Mouse (Mus musculus) forebrain, embryonic 10.5 days (tissue): ENCODE results near the gene Stoml1. TPM values are rescaled to one million over a fixed set of nuclear protein-coding genes. Genes with fewer than 3 reads are reported as not detected.

Experiments
- DNase-seq: peaks from one replicate; pipeline ENCODE4 v3.0.0-alpha.2; 2017; ENCODE audit warnings: low spot score; ENCODE audit errors: extremely low spot score
- H3K27ac ChIP-seq: fragments of 300-500 bp; sonication (generic); 2 replicates; pipeline ENCODE4 v1.5.1; 2016; ENCODE audit warnings: mild to moderate bottlenecking
- H3K27me3 ChIP-seq: fragments of 300-500 bp; sonication (generic); 2 replicates; pipeline ENCODE4 v1.6.1; 2016; ENCODE audit warnings: mild to moderate bottlenecking; ENCODE audit not compliant: poor library complexity, severe bottlenecking
- H3K36me3 ChIP-seq: fragments of 300-500 bp; sonication (generic); replicated peaks from 2 replicates; pipeline ENCODE4 v1.6.1; 2016; ENCODE audit warnings: mild to moderate bottlenecking, moderate library complexity
- H3K4me1 ChIP-seq: fragments of 300-500 bp; sonication (generic); 2 replicates; pipeline ENCODE4 v1.6.1; 2016
- H3K4me3 ChIP-seq: fragments of 300-500 bp; sonication (generic); 2 replicates; pipeline ENCODE4 v1.5.1; 2016; ENCODE audit warnings: mild to moderate bottlenecking, moderate library complexity
- H3K9me3 ChIP-seq: fragments of 300-500 bp; sonication (generic); 2 replicates; pipeline ENCODE4 v1.6.1; 2016; ENCODE audit warnings: mild to moderate bottlenecking, moderate library complexity
- WGBS: fragments of 180-500 bp; shearing (Covaris S2); methylation state at CpG from one replicate; pipeline ENCODE4 v1.1.7; 2016; 5-methylcytosine and 5-hydroxymethylcytosine counted together
- polyA plus RNA-seq: library from polyadenylated mRNA; unstranded; fragments of >200 nt; fragmentation: Nextera tagmentation; extraction: Ambion mirVana; gene quantifications from 2 replicates; pipeline ENCODE4 v1.2.1, GENCODE M21; 2016

The Stoml1 gene
- 24.8 and 28.8 TPM in 2 replicates for polyA plus RNA-seq

DNA sequence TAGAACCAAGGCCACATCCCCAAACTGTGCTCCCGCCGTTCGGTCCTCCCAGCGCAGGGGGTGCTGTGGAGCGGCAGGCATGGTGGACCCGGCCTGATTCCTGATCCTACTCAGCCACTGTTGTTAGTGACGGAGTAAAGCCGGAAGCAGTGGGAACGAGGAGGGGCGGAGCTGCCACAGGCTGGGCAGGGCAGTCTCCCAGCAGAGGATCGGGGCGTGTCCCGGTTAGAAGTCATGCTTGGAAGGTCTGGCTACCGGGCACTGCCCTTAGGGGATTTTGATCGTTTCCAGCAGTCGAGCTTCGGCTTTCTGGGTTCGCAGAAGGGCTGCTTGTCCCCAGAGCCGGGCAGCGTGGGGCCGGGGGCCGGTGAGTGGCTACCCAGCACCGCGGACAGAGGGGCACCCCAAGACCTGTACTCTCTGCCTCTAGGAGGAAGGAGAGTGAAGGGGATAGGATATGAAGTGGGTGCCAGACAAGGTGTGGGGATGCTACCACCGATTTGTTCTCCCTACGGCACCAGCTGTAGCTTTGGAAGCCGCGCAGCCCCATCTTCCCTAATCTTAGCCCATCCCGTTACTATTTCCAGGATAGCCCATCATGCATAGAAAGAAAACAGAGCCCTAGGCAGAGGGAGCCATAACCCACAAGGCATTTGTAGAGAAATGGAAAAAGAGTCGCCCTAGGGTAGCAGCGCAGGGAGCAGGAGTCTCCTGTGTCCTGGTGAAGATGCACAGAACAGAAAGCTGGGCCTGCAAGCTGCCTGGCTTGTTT lies at the start of gene Stoml1:
TSS of gene Stoml1 (plus strand) at position 132 of the 772 bp plus-strand sequence.
- 1% methylated on average over 31 of the region's 31 CpGs for WGBS

DNA sequence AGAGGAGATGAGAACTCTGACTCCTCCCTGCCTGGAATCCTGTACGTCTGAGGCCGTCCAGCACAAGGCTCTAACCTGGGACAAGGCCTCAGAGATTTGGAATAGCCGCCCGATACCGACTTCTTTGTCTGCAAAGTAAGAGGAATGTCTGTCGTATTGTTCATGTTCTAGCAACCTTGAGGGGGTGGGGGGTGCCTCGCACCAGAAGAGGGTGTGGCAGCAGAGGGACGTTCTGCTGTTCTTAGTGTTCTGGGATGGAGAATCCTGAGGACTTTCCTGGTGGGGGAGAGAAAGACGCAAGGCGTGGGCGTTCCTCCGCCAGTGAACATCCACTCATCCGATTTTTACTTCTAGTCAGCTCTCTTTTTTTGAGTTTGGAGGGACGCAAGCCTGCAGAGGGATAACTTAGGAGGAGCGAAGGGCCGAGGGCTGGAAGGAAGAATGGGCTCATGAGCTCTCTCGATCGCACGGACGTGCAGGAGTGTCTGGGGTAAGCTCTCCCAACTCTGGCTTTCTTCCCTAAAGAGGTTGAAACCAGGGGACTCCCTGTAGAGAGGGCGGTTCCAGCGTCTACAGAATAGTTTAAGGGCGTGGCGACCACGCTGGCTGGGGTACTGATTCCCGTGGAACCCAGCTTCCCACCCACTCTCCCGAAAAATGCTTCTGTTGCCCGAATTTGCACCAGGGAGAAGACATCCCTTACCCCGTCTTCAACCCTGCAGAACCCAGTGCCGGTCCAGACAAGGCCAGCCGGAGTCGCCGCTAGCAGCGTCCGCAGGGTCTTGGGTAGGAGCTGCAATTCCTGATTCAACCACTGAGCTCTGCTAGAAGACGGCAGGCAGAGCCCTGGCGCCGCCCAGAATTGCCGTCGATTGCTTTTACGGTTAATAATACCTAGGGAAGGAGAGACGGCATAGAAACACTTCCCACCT lies 49.2 kb upstream of the Stoml1 start, which contains the start of the genes Islr and Islr2:
TSS of gene Islr (minus strand) at position 791 of the 932 bp plus-strand sequence.
TSS of gene Islr2 (minus strand) at position 804 of the 932 bp plus-strand sequence.
- Histone ChIP-seq H3K4me3 (peak within 1 kb of the TSS; percentile 50), H3K36me3 (no peaks in the 10 kb centered on the region), H3K27ac (peak within 1 kb of the TSS; percentile 75), H3K9me3 (no peaks in the 10 kb centered on the region), H3K4me1 (peaks cover 70% of the 10 kb centered on the region), H3K27me3 (peaks cover 94% of the 10 kb centered on the region)
- peak; percentile 81 for DNase-seq
- WGBS: 1% methylated on average over 42 of the region's 42 CpGs

More for the DNA sequence above, at the start of gene Stoml1:
- Histone ChIP-seq H3K36me3 (peaks cover 21% of the 10 kb centered on the region), H3K27me3 (no peaks in the 10 kb centered on the region), H3K27ac (peak within 1 kb of the TSS; percentile 88), H3K9me3 (no peaks in the 10 kb centered on the region), H3K4me3 (peak within 1 kb of the TSS; percentile 93), H3K4me1 (peaks cover 46% of the 10 kb centered on the region)
- DNase-seq: peak; percentile 96

DNA sequence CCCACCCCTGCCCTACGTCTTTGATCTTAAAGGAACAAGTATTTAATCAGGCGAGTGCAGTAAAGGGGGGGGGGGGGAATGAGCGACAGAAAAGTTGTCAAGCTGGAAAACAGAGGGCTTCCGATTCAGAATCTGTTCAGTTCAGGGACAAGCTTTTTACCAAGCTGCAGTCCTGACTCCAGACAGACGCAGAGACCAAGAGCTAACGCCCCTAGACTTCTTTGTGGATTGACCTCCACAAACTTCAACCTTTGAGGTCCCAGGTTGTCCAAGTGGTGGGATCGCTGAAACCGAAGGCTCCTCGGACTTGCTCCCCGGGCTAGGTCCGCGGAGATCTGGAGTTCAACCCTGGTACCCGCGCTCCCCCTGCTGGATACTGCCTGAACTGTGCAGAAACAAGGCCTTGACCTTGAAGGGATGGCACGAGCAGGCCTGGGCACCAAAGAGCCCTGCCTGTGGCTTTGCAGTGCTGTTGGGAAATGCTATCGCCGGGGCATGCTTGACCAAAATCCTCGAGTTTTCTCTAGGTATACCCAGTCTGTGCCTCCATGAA lies 48.4 kb upstream of the Stoml1 start:
- DNase-seq: peak; percentile 94
- Histone ChIP-seq H3K36me3 (no peaks in the 10 kb centered on the region), H3K27ac (peak overlapping the region; percentile 75), H3K4me3 (peak overlapping the region; percentile 50), H3K4me1 (peaks cover 62% of the 10 kb centered on the region), H3K9me3 (no peaks in the 10 kb centered on the region), H3K27me3 (peaks cover 86% of the 10 kb centered on the region)
- WGBS: 5% methylated on average over 18 of the region's 18 CpGs

DNA sequence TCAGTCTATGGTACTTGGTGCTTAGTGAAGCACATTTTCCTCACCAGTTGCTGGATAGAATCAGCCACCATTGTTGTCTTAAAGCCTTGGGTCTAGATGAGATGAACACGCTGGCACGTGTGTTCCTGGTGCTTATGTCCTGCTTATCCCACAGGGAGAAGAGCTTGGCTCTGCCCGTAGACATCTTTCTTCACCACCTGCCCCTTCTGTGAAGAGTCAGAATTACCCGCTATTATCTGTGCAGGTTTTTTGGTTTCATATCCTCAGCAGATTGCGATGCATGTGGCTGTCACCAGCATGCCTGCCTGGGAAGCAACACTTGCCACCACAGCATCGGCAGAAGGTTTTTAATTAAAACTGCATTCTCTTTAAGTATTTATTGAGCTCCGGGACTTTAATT lies 47.0 kb upstream of the Stoml1 start:
- DNase-seq: peak; percentile 13
- 87% methylated on average over 7 of the region's 7 CpGs for WGBS
- peaks cover 71% of the 10 kb centered on the region for H3K27me3 ChIP-seq
- no peak overlapping the region for H3K4me3 ChIP-seq
- no peak overlapping the region for H3K27ac ChIP-seq
- H3K36me3 ChIP-seq: no peaks in the 10 kb centered on the region
- H3K9me3 ChIP-seq: no peaks in the 10 kb centered on the region
- H3K4me1 ChIP-seq: peaks cover 52% of the 10 kb centered on the region

DNA sequence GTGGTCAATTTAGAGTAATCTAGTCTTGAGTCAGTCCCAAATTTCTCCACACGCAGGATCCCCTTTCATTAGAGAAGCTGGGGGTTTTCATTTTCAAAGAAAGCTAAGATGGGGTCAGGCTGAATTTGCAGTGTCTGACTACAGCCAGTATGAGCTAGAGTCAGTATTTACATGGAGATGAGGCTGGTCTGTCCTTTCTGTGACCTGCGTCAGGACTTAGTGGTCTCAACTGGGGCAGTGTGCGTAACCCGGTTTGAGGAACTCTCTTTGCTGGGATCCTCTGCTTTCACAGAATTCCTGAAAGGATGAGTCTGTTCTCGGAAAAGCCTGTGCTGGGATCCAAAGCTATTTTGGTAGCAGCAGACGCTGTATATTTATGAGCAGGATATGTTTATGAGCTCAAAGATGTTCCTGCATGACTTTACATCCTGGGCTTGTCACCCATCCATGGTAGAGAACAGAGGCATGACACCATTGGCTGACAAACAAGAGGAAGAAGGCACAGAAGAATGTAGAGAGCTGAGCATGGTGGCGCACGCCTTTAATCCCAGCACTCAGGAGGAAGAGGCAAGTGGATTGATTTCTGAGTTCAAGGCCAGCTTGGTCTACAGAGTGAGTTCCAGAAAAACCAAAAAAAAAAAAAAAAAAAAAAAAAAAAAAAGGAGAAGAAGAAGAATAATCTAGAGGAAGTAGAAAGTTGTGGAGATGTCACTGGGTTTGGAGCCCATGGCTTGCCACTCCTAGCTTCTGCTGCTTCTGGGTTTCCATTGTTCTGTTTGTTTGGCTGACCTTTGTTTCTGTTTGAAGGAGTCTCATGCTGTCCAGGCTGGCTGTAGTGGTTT lies 43.3 kb upstream of the Stoml1 start:
- peaks cover 30% of the 10 kb centered on the region for H3K4me1 ChIP-seq
- 78% methylated on average over 8 of the region's 8 CpGs for WGBS

DNA sequence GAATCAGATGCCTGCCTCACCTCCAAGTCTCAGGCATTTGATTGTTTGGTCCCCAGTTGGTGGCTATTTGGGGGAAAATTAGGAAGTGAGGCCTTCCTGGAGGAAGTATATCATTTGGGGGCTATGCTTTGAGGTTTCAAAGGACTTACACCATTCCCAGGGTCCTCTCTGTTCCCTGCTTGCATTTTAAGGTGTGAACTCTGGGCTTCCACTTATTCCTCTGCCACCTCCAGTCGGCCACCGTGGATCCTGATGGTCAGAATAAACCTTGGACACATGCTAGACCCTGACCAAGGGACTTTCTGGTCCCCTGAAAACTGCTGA lies 42.7 kb upstream of the Stoml1 start:
- H3K27me3 ChIP-seq: peaks cover 38% of the 10 kb centered on the region
- WGBS: 93% methylated on average over 2 of the region's 2 CpGs
- DNase-seq: no peak
- no peak overlapping the region for H3K27ac ChIP-seq
- peaks cover 27% of the 10 kb centered on the region for H3K4me1 ChIP-seq
- no peak overlapping the region for H3K4me3 ChIP-seq
- H3K9me3 ChIP-seq: no peaks in the 10 kb centered on the region
- no peaks in the 10 kb centered on the region for H3K36me3 ChIP-seq

More for the DNA sequence above, 43.3 kb upstream of the Stoml1 start:
- no peaks in the 10 kb centered on the region for H3K9me3 ChIP-seq
- no peak overlapping the region for H3K4me3 ChIP-seq
- DNase-seq: no peak
- H3K27ac ChIP-seq: no peak overlapping the region
- no peaks in the 10 kb centered on the region for H3K36me3 ChIP-seq
- peaks cover 44% of the 10 kb centered on the region for H3K27me3 ChIP-seq

DNA sequence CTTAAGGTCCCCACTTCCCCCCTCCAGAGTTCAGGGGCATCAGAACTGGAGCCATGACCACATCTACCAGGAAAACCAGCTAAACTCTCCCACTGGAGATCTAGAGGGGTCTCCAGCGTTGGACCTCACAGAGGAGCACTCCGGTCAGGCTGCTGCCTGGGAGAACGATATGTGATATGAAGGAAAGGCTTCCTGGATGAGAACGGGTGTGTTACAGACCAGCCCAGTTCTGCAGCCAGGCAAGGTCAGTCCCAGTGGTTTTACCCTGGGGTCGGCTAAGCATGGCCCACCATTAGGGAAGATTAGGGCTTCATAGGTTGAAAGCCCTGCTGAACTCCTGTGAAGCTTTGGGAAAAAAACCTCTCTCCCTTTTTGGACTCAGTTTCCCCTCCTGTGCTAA lies 39.6 kb upstream of the Stoml1 start:
- Histone ChIP-seq H3K27ac (0 out of 2 replicates have a peak overlapping the region, but pooled peaks have one; percentile 16), H3K36me3 (no peaks in the 10 kb centered on the region), H3K9me3 (no peaks in the 10 kb centered on the region), H3K27me3 (peaks cover 9% of the 10 kb centered on the region; the same call in 1 of the 2 replicates), H3K4me1 (peaks cover 36% of the 10 kb centered on the region), H3K4me3 (no peak overlapping the region)
- DNase-seq: no peak
- 77% methylated on average over 5 of the region's 5 CpGs for WGBS

DNA sequence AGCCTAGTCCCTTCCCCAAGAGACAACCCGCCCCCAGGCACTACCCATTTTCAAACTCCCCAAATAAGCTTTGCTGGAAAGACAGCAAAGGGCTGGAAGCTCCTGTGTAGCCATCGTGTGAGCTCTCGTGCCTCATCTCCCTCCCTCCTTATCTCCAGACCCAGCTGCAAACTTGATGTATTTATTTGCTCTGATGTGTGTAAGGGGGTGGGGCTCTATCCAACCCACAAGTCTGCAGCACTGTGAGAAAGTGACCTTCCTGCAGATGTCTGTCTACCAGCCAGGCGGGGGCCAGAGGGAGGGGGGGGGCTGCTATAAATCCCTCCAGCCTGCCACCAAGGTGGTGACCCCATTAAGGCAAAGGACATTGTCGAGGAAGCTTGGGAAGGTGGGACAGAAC lies 39.1 kb upstream of the Stoml1 start:
- DNase-seq: no peak
- H3K4me3 ChIP-seq: no peak overlapping the region
- peaks cover 36% of the 10 kb centered on the region for H3K4me1 ChIP-seq
- H3K27me3 ChIP-seq: peaks cover 9% of the 10 kb centered on the region; the same call in 1 of the 2 replicates
- 43% methylated on average over 5 of the region's 5 CpGs for WGBS
- no peaks in the 10 kb centered on the region for H3K36me3 ChIP-seq
- no peak overlapping the region for H3K27ac ChIP-seq
- no peaks in the 10 kb centered on the region for H3K9me3 ChIP-seq

DNA sequence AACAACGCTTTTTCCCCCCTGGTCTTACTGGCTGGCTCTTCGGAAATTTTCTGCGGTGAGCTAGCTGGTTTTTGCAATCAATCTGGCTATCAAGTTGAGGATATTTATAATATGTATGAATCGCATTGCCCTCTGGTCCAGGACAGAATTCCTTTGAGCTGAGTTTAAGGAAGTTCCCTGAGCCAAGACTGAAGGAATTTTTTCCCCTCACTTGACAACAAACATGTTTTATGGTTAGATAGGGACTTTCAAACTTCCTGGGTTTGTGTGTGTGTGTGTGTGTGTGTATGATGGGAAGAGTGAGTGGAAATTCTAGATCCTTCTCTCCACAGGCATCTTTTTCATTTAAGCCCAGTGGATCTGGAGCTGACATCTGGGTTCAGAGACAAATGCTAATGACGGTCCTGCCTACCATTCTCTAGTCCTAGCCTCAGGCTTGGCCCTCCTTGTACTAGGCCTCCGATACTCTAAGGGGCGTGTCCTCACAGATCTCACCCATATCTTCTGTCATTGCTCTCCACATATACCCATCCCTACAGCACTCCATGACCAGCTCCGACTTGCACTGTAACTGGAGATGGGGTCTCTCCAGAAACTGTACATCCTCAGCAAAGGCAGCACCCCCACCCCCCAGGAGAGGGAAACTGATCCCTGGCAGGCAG lies 38.3 kb upstream of the Stoml1 start:
- H3K4me3 ChIP-seq: no peak overlapping the region
- DNase-seq: no peak
- no peak overlapping the region for H3K27ac ChIP-seq
- peaks cover 4% of the 10 kb centered on the region; the same call in 1 of the 2 replicates for H3K36me3 ChIP-seq
- H3K4me1 ChIP-seq: peaks cover 36% of the 10 kb centered on the region
- H3K27me3 ChIP-seq: peaks cover 9% of the 10 kb centered on the region; the same call in 1 of the 2 replicates
- no peaks in the 10 kb centered on the region for H3K9me3 ChIP-seq
- 70% methylated on average over 8 of the region's 8 CpGs for WGBS

DNA sequence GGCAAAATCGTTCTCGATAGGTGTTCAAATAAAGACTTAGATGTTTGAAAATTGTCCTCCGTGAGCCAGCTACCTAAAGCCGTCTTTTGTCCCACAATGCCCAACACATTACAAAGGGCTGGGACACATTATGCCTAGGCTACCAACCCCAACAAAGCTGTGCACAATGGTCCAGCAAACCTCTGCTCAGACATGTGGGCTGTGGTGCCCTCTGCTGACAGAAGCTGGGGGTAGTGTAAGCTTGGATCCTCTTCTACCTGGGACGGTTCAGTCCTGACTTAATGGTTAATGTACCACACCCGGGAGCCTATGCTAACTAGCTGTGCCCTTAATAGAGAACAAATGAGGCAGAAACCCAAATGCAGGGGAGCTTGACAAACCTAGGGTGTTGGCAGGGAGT lies 36.6 kb upstream of the Stoml1 start:
- 41% methylated on average over 6 of the region's 6 CpGs for WGBS
- Histone ChIP-seq H3K27ac (0 out of 2 replicates have a peak overlapping the region, but pooled peaks have one; percentile 30), H3K27me3 (peaks cover 9% of the 10 kb centered on the region; the same call in 1 of the 2 replicates), H3K4me3 (no peak overlapping the region), H3K4me1 (peaks cover 31% of the 10 kb centered on the region), H3K9me3 (no peaks in the 10 kb centered on the region), H3K36me3 (peaks cover 15% of the 10 kb centered on the region)
- peak; percentile 44 for DNase-seq

DNA sequence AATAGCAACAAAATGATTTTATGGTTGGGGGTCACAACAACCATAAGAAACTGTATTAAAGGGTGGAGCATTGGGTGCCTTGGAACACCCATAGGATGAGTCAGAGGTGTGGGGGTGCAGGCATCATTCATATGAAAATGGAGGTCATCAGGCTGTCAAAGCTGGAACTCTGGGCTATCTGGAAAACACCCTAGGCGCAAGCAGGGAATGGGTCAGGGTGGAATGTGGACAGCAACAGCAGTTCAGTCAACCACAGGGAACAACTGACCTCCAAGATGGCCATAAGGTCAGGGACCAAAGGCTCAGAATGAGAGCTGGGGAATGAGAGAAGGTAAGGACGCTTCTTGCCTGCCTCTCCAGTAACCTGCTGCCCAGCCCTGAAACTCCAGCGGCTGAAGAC lies 34.4 kb upstream of the Stoml1 start:
- H3K4me1 ChIP-seq: peaks cover 28% of the 10 kb centered on the region
- 89% methylated on average over 3 of the region's 3 CpGs for whole genome bisulfite sequencing
- H3K27me3 ChIP-seq: no peaks in the 10 kb centered on the region
- peaks cover 29% of the 10 kb centered on the region for H3K36me3 ChIP-seq
- H3K27ac ChIP-seq: no peak overlapping the region
- DNase-seq: no peak
- no peak overlapping the region for H3K4me3 ChIP-seq
- H3K9me3 ChIP-seq: no peaks in the 10 kb centered on the region
